ENCODE assay signal across 10 mouse cellular contexts in genomic region chr12:75449475-75449966, GRCm38 (mm10). TPM values are rescaled to one million over a fixed set of nuclear protein-coding genes. Genes with fewer than 3 reads are reported as not detected.
DNase-seq lines count a peak whose midpoint lies in the region; ATAC-seq and TF ChIP-seq lines count a peak whose summit lies in the region.
"Had no signal": no experiment of that assay in that cellular context is flagged by ENCODE, and none has a peak within 500 bp of the region (broad histone marks: within the 10 kb centered on the region; RNA-seq: fewer than 3 reads in every experiment).

No protein-coding gene starts in this region.

- H3K9me3 ChIP-seq in liver, postnatal 0 days (ENCODE audit: low read length): no peaks in the 10 kb centered on the region
- H3K9me3 ChIP-seq: forebrain, embryonic 15.5 days had no signal

- TF ChIP-seq CTCF in liver, postnatal 0 days (IDR thresholded peaks at IDR 0.05; ENCODE audit: low read depth): peak; percentile 48; the same call in 1 of the 2 replicates

- H3K27me3 ChIP-seq in liver, postnatal 0 days (ENCODE audit: insufficient read depth, low read length): no peaks in the 10 kb centered on the region
- H3K27me3 ChIP-seq: forebrain, embryonic 15.5 days had no signal

- peaks cover 29% of the 10 kb centered on the region for H3K36me3 ChIP-seq in liver, postnatal 0 days (replicated peaks; ENCODE audit: insufficient read depth, low read length)

- no peak overlapping the region for H3K27ac ChIP-seq in liver, postnatal 0 days (ENCODE audit: low read depth)
- H3K27ac ChIP-seq: forebrain, embryonic 15.5 days had no signal

- no peak overlapping the region for H3K4me2 ChIP-seq in liver, postnatal 0 days (ENCODE audit: low read depth, low read length)
- H3K4me2 ChIP-seq: forebrain, embryonic 15.5 days had no signal

- 0 out of 2 replicates have a peak, but pooled peaks cover 3% of the 10 kb centered on the region for H3K4me1 ChIP-seq in liver, postnatal 0 days (ENCODE audit: insufficient read depth)
- H3K4me1 ChIP-seq: forebrain, embryonic 15.5 days had no signal

- no peak for DNase-seq in frontal cortex, postnatal 36 days (ENCODE audit: low spot score in 2 of 2)
- no peak for DNase-seq in liver, postnatal 0 days
- no peak for DNase-seq in liver
- DNase-seq in thymus, postnatal 10 days (ENCODE audit: low spot score in 2 of 2): peak; percentile 40 to 48
- DNase-seq in cerebellum, adult 9-10 months: no peak
- no peak for DNase-seq in urinary bladder, postnatal 4 days (ENCODE audit: low spot score in 2 of 2)

- WGBS in liver, postnatal 0 days (ENCODE audit: insufficient replicate concordance): 47% methylated on average over 6 of the region's 6 CpGs

- peak; percentile 40; the same call in 1 of the 2 replicates for ATAC-seq in frontal cortex, adult (ENCODE audit: low TSS enrichment)
- ATAC-seq in liver, postnatal 0 days: no peak; the same call in 1 of the 2 replicates
- ATAC-seq in inflammation-experienced regulatory T-cells, adult 6 months: peak; percentile 66
- ATAC-seq: forebrain, embryonic 15.5 days had no signal

- no peak overlapping the region for H3K4me3 ChIP-seq in liver, postnatal 0 days (ENCODE audit: low read depth, low read length)
- H3K4me3 ChIP-seq: forebrain, embryonic 15.5 days had no signal

- TF ChIP-seq EP300 in liver, postnatal 0 days (IDR thresholded peaks at IDR 0.05; ENCODE audit: low read depth): no peak

- H3K9ac ChIP-seq in liver, postnatal 0 days (replicated peaks): no peak overlapping the region
- H3K9ac ChIP-seq: forebrain, embryonic 15.5 days had no signal

RNA-seq across cellular contexts. Expression of gene Gphb5, which starts 32.9 kb away (rescaled TPM):
- not detected in 2 replicates for polyA plus RNA-seq in liver, postnatal 0 days (2015; fragmentation: Nextera tagmentation; extraction: Ambion mirVana)
- polyA plus RNA-seq in inflammation-experienced regulatory T-cells, adult 6 months (2017; shearing (Covaris generic)): not detected
- polyA plus RNA-seq: forebrain, embryonic 15.5 days; small intestine, adult 2 months had no signal

Comparison
In these comparisons a context has a peak if more than half of its experiments do, and no peak if none do; other contexts are left out.
1. DNase-seq: peak in thymus, postnatal 10 days (2 of 2); none in frontal cortex, postnatal 36 days (0 of 2), liver, postnatal 0 days (single experiment), liver (single experiment), cerebellum, adult 9-10 months (single experiment) and urinary bladder, postnatal 4 days (0 of 2).